In the genomic region with DNA sequence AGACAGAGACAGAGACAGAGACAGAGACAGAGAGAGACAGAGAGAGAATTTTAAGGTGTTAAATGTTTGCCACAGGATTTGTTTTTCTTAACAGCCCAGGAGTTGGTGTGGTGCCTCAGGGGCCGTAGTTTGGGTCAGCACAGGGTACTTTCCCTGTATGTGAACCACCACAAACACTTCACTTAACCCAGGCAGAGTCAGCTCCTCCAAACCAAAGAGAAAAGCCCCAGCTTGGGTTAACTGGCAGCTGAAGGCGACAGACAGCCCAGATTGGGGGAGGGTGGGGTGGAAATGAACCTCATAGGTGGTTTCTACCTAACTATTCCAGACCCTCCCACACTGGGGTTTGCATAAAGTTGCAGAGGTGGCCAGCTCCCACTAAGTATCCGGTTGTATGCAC, we compare ENCODE assay signal across 21 mouse cellular contexts.
DNase-seq lines count a peak whose midpoint lies in the region; ATAC-seq and TF ChIP-seq lines count a peak whose summit lies in the region.
"Had no signal": no experiment of that assay in that cellular context is flagged by ENCODE, and none has a peak within 500 bp of the region (broad histone marks: within the 10 kb centered on the region; RNA-seq: fewer than 3 reads in every experiment).

No protein-coding gene starts in this region.

- 97% methylated on average over 3 of the region's 3 CpGs for WGBS in hindbrain, embryonic 16.5 days

- TF ChIP-seq POLR2A in CH12.LX (IDR thresholded peaks at IDR 0.05; ENCODE audit: low read depth, low read length): no peak

- in situ Hi-C loops in CH12.LX (cut with MboI; ENCODE audit: low pct_ligation_motif_present, low pct_unique_long_range_greater_than_20kb, low sequenced_read_pairs): no loop called here

- no peak for TF ChIP-seq RAD21 in CH12.LX (IDR thresholded peaks at IDR 0.05; ENCODE audit: low read depth, low read length)

- no peaks in the 10 kb centered on the region for H3K36me3 ChIP-seq in CH12.LX (replicated peaks in 1 of 2; ENCODE audit: control insufficient read depth in 1 of 2, insufficient read depth in 1 of 2, low read length in 1 of 2)
- no peaks in the 10 kb centered on the region for H3K36me3 ChIP-seq in hindbrain, embryonic 16.5 days (ENCODE audit: control insufficient read depth, insufficient read depth, low read length)
- H3K36me3 ChIP-seq: G1E had no signal

- 0 out of 2 replicates have a peak overlapping the region, but pooled peaks have one; percentile 11 for H3K4me2 ChIP-seq in CH12.LX (ENCODE audit: insufficient read depth, low read depth, poor library complexity, severe bottlenecking)
- no peak overlapping the region for H3K4me2 ChIP-seq in hindbrain, embryonic 16.5 days (ENCODE audit: low read length)

- peaks cover 9 to 43% of the 10 kb centered on the region in 2 experiments; a peak in 3 of 4 replicates for H3K4me1 ChIP-seq in CH12.LX (ENCODE audit: control insufficient read depth in 1 of 2, insufficient read depth in 2 of 2)
- no peaks in the 10 kb centered on the region for H3K4me1 ChIP-seq in hindbrain, embryonic 16.5 days (ENCODE audit: control insufficient read depth, insufficient read depth, low read depth, low read length)

- ATAC-seq in megakaryocyte, adult 5-6 weeks (ENCODE audit: poor library complexity, severe bottlenecking): peak; percentile 12; the same call in 1 of the 2 replicates
- no peak for ATAC-seq in hindbrain, embryonic 16.5 days
- ATAC-seq: activated CD4-positive, CD25-positive, alpha-beta regulatory T cell, adult 4 months; CD4-positive, CD25-positive, alpha-beta regulatory T cell, adult 4 months; Patski had no signal

- no peaks in the 10 kb centered on the region for H3K79me2 ChIP-seq in CH12.LX (replicated peaks; ENCODE audit: control insufficient read depth, extremely low read depth, insufficient read depth, poor library complexity, severe bottlenecking)

- TF ChIP-seq EP300 in CH12.LX (IDR thresholded peaks at IDR 0.05; ENCODE audit: low read length): no peak

- peak; percentile 56 for DNase-seq in CH12.LX (ENCODE audit: extremely low read depth)
- peak; percentile 83 to 94 for DNase-seq in natural killer cell, adult 2 months (ENCODE audit: low spot score in 2 of 2)
- no peak for DNase-seq in left cerebral cortex, postnatal 25 days (ENCODE audit: low spot score in 2 of 2)
- DNase-seq in spleen, postnatal 10 days (ENCODE audit: low spot score in 2 of 2): no peak
- DNase-seq: adrenal gland, adult 2 months; adrenal gland, adult 8-10 months; adrenal gland, postnatal 10 days; adrenal gland, postnatal 14 days; adrenal gland, postnatal 25 days; adrenal gland, postnatal 36 days; B cell, adult 2 months; cerebellum, adult 11 months; cerebellum, adult 11-12 months; cerebellum, adult 18-20 months; cerebellum, adult 2 months had no signal

- intact Hi-C loops in left cerebral cortex, postnatal 25 days (cut with DNase I): no loop called here

- H3K9ac ChIP-seq in CH12.LX (ENCODE audit: insufficient read depth, low read depth): no peak overlapping the region
- no peak overlapping the region for H3K9ac ChIP-seq in hindbrain, embryonic 16.5 days (ENCODE audit: low read depth, low read length)

- dilution Hi-C loops in CH12.LX (cut with MboI; ENCODE audit: extremely low pct_ligation_motif_present, extremely low pct_unique_long_range_greater_than_20kb, low sequenced_read_pairs): no loop called here

- no peaks in the 10 kb centered on the region for H3K9me3 ChIP-seq in CH12.LX (replicated peaks; ENCODE audit: low read length)
- no peaks in the 10 kb centered on the region for H3K9me3 ChIP-seq in hindbrain, embryonic 16.5 days (ENCODE audit: control insufficient read depth, low read length)
- H3K9me3 ChIP-seq: G1E had no signal

- TF ChIP-seq CTCF in CH12.LX (conservative IDR thresholded peaks at IDR 0.05 in 1 of 2, IDR thresholded peaks at IDR 0.05 in 1 of 2; ENCODE audit: low read depth in 2 of 2, low read length in 2 of 2): no peak

- no peak overlapping the region for H3K27ac ChIP-seq in CH12.LX (ENCODE audit: insufficient read depth, low read depth)
- no peak overlapping the region for H3K27ac ChIP-seq in hindbrain, embryonic 16.5 days (ENCODE audit: low read depth, low read length)

- peaks cover 4% of the 10 kb centered on the region for H3K27me3 ChIP-seq in CH12.LX (replicated peaks)
- H3K27me3 ChIP-seq in hindbrain, embryonic 16.5 days (replicated peaks; ENCODE audit: control insufficient read depth, insufficient read depth, low read length): no peaks in the 10 kb centered on the region
- H3K27me3 ChIP-seq: Patski had no signal

- H3K4me3 ChIP-seq in CH12.LX (replicated peaks in 1 of 3; ENCODE audit: low read depth in 2 of 3, low read length in 2 of 3, poor library complexity in 1 of 3): no peak overlapping the region
- no peak overlapping the region for H3K4me3 ChIP-seq in hindbrain, embryonic 16.5 days (ENCODE audit: low read length)

TF ChIP-seq in CH12.LX, 34 proteins besides CTCF, POLR2A, EP300 and RAD21:
- TF ChIP-seq NELFE (IDR thresholded peaks at IDR 0.05; ENCODE audit: low read depth, low read length): no peak
- no peak for TF ChIP-seq RCOR1 (conservative IDR thresholded peaks at IDR 0.05; ENCODE audit: low read depth, low read length)
- no peak for TF ChIP-seq BHLHE40 (IDR thresholded peaks at IDR 0.05; ENCODE audit: low read depth, low read length)
- TF ChIP-seq POLR2AphosphoS2 (IDR thresholded peaks at IDR 0.05; ENCODE audit: low read depth, low read length): no peak
- no peak for TF ChIP-seq NRF1 (IDR thresholded peaks at IDR 0.05; ENCODE audit: low read depth, low read length)
- TF ChIP-seq ETS1 (conservative IDR thresholded peaks at IDR 0.05; ENCODE audit: low read depth, low read length): peak; percentile 43; the same call in 1 of the 2 replicates
- TF ChIP-seq CHD1 (IDR thresholded peaks at IDR 0.05; ENCODE audit: low read depth, low read length): no peak
- no peak for TF ChIP-seq ZKSCAN1 (IDR thresholded peaks at IDR 0.05; ENCODE audit: borderline replicate concordance, low read depth, low read length)
- no peak for TF ChIP-seq MAFK (IDR thresholded peaks at IDR 0.05; ENCODE audit: insufficient replicate concordance, low read length)
- no peak for TF ChIP-seq ZMIZ1 (IDR thresholded peaks at IDR 0.05; ENCODE audit: low read depth, low read length)
- TF ChIP-seq CHD2 (IDR thresholded peaks at IDR 0.05; ENCODE audit: low read length): no peak
- no peak; the same call in 1 of the 2 replicates for TF ChIP-seq IRF4 (IDR thresholded peaks at IDR 0.05; ENCODE audit: low read depth, low read length)
- no peak for TF ChIP-seq JUND (conservative IDR thresholded peaks at IDR 0.05; ENCODE audit: low read depth, low read length)
- TF ChIP-seq USF2 (conservative IDR thresholded peaks at IDR 0.05; ENCODE audit: low read depth, low read length): no peak
- TF ChIP-seq SMC3 (IDR thresholded peaks at IDR 0.05; ENCODE audit: low read depth, low read length): no peak
- TF ChIP-seq E2F4 (IDR thresholded peaks at IDR 0.05; ENCODE audit: insufficient replicate concordance, low read depth, low read length): no peak
- TF ChIP-seq GABPA (IDR thresholded peaks at IDR 0.05; ENCODE audit: insufficient replicate concordance, low read depth, low read length): no peak
- no peak for TF ChIP-seq MAX (IDR thresholded peaks at IDR 0.05; ENCODE audit: low read length)
- no peak for TF ChIP-seq ZC3H11A (IDR thresholded peaks at IDR 0.05; ENCODE audit: low read depth, low read length)
- peak; percentile 67; the same call in 1 of the 2 replicates for TF ChIP-seq TCF12 (IDR thresholded peaks at IDR 0.05; ENCODE audit: low read depth, low read length)
- no peak for TF ChIP-seq TBP (conservative IDR thresholded peaks at IDR 0.05; ENCODE audit: low read depth, low read length)
- 0 out of 2 replicates have a peak, but pooled peaks have one; percentile 26 for TF ChIP-seq MAZ (IDR thresholded peaks at IDR 0.05; ENCODE audit: low read depth, low read length)
- 0 out of 2 replicates have a peak, but pooled peaks have one; percentile 6 for TF ChIP-seq MXI1 (IDR thresholded peaks at IDR 0.05; ENCODE audit: low read depth, low read length)
- TF ChIP-seq MEF2A (IDR thresholded peaks at IDR 0.05; ENCODE audit: borderline replicate concordance, low read depth, low read length): peak; percentile 36; the same call in 1 of the 2 replicates
- no peak for TF ChIP-seq ELF1 (IDR thresholded peaks at IDR 0.05; ENCODE audit: low read depth, low read length)
- TF ChIP-seq UBTF (IDR thresholded peaks at IDR 0.05; ENCODE audit: low read depth, low read length): no peak
- TF ChIP-seq JUN (IDR thresholded peaks at IDR 0.05; ENCODE audit: insufficient read depth, low read depth, low read length): no peak
- TF ChIP-seq PAX5 (IDR thresholded peaks at IDR 0.05; ENCODE audit: low read length): no peak

Comparison
In these comparisons a context has a peak if more than half of its experiments do, and no peak if none do; other contexts are left out.
1. DNase-seq: peak in CH12.LX (single experiment) and natural killer cell, adult 2 months (2 of 2); none in left cerebral cortex, postnatal 25 days (0 of 2) and spleen, postnatal 10 days (0 of 2).